ENCODE assay signal across 8 mouse cellular contexts in genomic region chr6:22088346-22089064, GRCm38 (mm10).
DNase-seq lines count a peak whose midpoint lies in the region; ATAC-seq lines count a peak whose summit lies in the region.

No protein-coding gene starts in this region.

- H3K4me1 ChIP-seq in heart, embryonic 10.5 days = no peaks in the 10 kb centered on the region
- H3K4me1 ChIP-seq in limb, embryonic 10.5 days = no peaks in the 10 kb centered on the region

- no peak overlapping the region for H3K27ac ChIP-seq in heart, embryonic 10.5 days
- no peak overlapping the region for H3K27ac ChIP-seq in limb, embryonic 10.5 days

- H3K9me3 ChIP-seq in heart, embryonic 10.5 days = no peaks in the 10 kb centered on the region
- no peaks in the 10 kb centered on the region for H3K9me3 ChIP-seq in limb, embryonic 10.5 days (replicated peaks)

- no peak overlapping the region for H3K4me3 ChIP-seq in heart, embryonic 10.5 days
- no peak overlapping the region for H3K4me3 ChIP-seq in limb, embryonic 10.5 days

- no peaks in the 10 kb centered on the region for H3K27me3 ChIP-seq in heart, embryonic 10.5 days (ENCODE audit: insufficient read depth, poor library complexity, severe bottlenecking)
- no peaks in the 10 kb centered on the region for H3K27me3 ChIP-seq in limb, embryonic 10.5 days (ENCODE audit: low read depth, poor library complexity, severe bottlenecking)
- H3K27me3 ChIP-seq in splenic B cell, adult 2 months (ENCODE audit: control insufficient read depth, insufficient read depth, low read length, poor library complexity, severe bottlenecking) = no peaks in the 10 kb centered on the region

- 50% methylated on average over 17 of the region's 17 CpGs for WGBS in heart, embryonic 10.5 days
- WGBS in limb, embryonic 10.5 days = 55% methylated on average over 17 of the region's 17 CpGs

- DNase-seq in heart, adult 8-10 months (ENCODE audit: low spot score) = peak; percentile 58
- no peak for DNase-seq in heart, embryonic 10.5 days (ENCODE audit: low spot score)
- DNase-seq in urinary bladder, postnatal 25 days (ENCODE audit: low spot score) = peak; percentile 16
- no peak for DNase-seq in urinary bladder, postnatal 10 days (ENCODE audit: low spot score)
- DNase-seq in forelimb bud, embryonic 11.5 days (ENCODE audit: low read depth, low spot score) = peak; percentile 68
- DNase-seq in limb, embryonic 10.5 days (ENCODE audit: low spot score) = peak; percentile 77
- peak; percentile 19 for DNase-seq in splenic B cell, adult 2 months (ENCODE audit: low read depth, low spot score)

- ATAC-seq in erythroid progenitor cell, adult 5-6 weeks (replicated peaks; ENCODE audit: low FRiP score, poor library complexity, severe bottlenecking) = no peak

- H3K36me3 ChIP-seq in heart, embryonic 10.5 days = no peaks in the 10 kb centered on the region
- H3K36me3 ChIP-seq in limb, embryonic 10.5 days = peaks cover 76% of the 10 kb centered on the region
- H3K36me3 ChIP-seq in splenic B cell, adult 2 months (ENCODE audit: control insufficient read depth, insufficient read depth, low read length, poor library complexity, severe bottlenecking) = no peaks in the 10 kb centered on the region

Comparison
In these comparisons a context has a peak if more than half of its experiments do, and no peak if none do; other contexts are left out.
1. DNase-seq: peak in heart, adult 8-10 months (single experiment), urinary bladder, postnatal 25 days (single experiment), forelimb bud, embryonic 11.5 days (single experiment), limb, embryonic 10.5 days (single experiment) and splenic B cell, adult 2 months (single experiment); none in heart, embryonic 10.5 days (single experiment) and urinary bladder, postnatal 10 days (single experiment).